Mouse (Mus musculus) gastrocnemius, adult 8-10 months (tissue): ENCODE measurements around the gene Abcb9. TPM values are rescaled to one million over a fixed set of nuclear protein-coding genes. Genes with fewer than 3 reads are reported as not detected.

ENCODE experiments used
- DNase-seq, 2 experiments: peaks; one replicate each; pipeline ENCODE4 v3.0.0; 2022; ENCODE audit warnings: low spot score in 2 of 2
- total RNA-seq, 4 experiments: library from RNA; stranded (reverse); gene quantifications; 2 replicates each; pipeline ENCODE4 v1.2.4; 2022

The Abcb9 gene
- total RNA-seq, 4 experiments from 2014 or later, result 7.2 to 9.5 (median 8.8) TPM

GRCm38 (mm10) chr5:124034471-124034870 lies 61.1 kb downstream of the Abcb9 start:
- DNase-seq, result no peak

GRCm38 (mm10) chr5:124032001-124032508 lies 63.5 kb downstream of the Abcb9 start, which contains the start of gene Vps37b:
Vps37b (minus strand) TSS chr5:124032270.
- peak; percentile 75 to 79 for DNase-seq

GRCm38 (mm10) chr5:124031068-124031955 lies 64.3 kb downstream of the Abcb9 start:
- DNase-seq, result no peak

- DNase-seq, result no peak
Measured at GRCm38 (mm10) chr5:124030386-124031067, 65.1 kb downstream of the Abcb9 start.

- no peak for DNase-seq
Measured at GRCm38 (mm10) chr5:124029220-124030035, 66.2 kb downstream of the Abcb9 start.

GRCm38 (mm10) chr5:124028680-124029079 lies 66.9 kb downstream of the Abcb9 start:
- no peak for DNase-seq

- no peak for DNase-seq
Measured at GRCm38 (mm10) chr5:124027702-124028470, 67.7 kb downstream of the Abcb9 start.

- DNase-seq, result no peak
Measured at GRCm38 (mm10) chr5:124026568-124026967, 69.0 kb downstream of the Abcb9 start.

- no peak for DNase-seq
Measured at GRCm38 (mm10) chr5:124025587-124026441, 69.8 kb downstream of the Abcb9 start.

GRCm38 (mm10) chr5:124025146-124025545 lies 70.5 kb downstream of the Abcb9 start:
- DNase-seq, result no peak

- no peak for DNase-seq
Measured at GRCm38 (mm10) chr5:124024677-124025076, 70.9 kb downstream of the Abcb9 start.

GRCm38 (mm10) chr5:124022365-124022764 lies 73.2 kb downstream of the Abcb9 start:
- DNase-seq, result no peak

- DNase-seq, result no peak
Measured at GRCm38 (mm10) chr5:124021701-124022100, 73.9 kb downstream of the Abcb9 start.

- DNase-seq, result no peak
Measured at GRCm38 (mm10) chr5:124021148-124021547, 74.5 kb downstream of the Abcb9 start.

- DNase-seq, result no peak
Measured at GRCm38 (mm10) chr5:124019348-124020216, 76.0 kb downstream of the Abcb9 start.

GRCm38 (mm10) chr5:124018651-124019050 lies 76.9 kb downstream of the Abcb9 start:
- DNase-seq, result no peak

GRCm38 (mm10) chr5:124017941-124018340 lies 77.7 kb downstream of the Abcb9 start:
- no peak for DNase-seq

GRCm38 (mm10) chr5:124016291-124016821 lies 79.2 kb downstream of the Abcb9 start:
- no peak for DNase-seq
